Mouse (Mus musculus): Measurements from ENCODE around the gene Acpp.

DNA sequence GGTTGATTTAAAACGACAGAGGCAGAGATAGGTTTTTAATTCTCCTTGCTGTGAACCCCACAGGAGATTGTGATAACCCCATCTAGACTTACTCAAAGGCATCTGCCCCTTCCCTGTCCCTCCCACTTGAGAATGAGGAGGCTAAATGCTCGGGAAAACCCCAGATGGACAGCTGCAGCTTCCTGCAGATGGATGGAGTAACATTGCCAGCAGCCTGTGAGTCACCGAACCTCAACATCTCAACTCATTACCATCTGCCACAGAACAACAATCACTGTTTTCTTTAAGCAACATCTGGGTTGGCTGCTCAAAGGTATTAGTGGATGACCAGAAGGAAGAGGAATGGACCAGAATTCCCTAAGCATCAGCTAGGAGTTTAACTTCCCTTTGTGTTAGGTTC is 38.0 kb upstream of the Acpp start:
- TF ChIP-seq CTCF (IDR thresholded peaks at IDR 0.05; ENCODE audit: control insufficient read depth, insufficient read depth, insufficient replicate concordance, low read depth, low read length) (no peak), POLR2A (IDR thresholded peaks at IDR 0.05; ENCODE audit: control insufficient read depth, low read depth, low read length) (no peak)

Measured in testis, adult 2 months (tissue).